Comparison of ENCODE assay signal across 22 mouse cellular contexts in the genomic region with DNA sequence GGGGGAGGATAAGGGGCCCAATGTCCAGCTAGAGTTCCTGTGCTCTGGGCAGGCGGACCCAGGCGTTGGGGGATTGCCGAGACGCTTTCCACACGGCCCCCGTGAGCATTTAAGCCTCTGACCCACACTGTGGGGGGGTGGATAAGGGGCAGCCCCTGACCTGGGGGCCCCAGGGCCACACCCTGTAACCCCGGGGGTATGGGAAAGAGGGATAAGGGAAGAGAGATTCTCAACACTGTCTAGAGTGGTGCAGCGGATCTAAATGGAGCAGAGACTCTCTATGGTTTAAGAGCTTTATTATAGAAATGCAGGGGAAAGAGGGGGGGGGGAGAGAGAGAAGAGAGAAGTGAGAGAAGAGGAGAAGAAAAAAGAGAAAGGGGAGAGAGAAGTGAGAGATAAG. TPM values are rescaled to one million over a fixed set of nuclear protein-coding genes. Genes with fewer than 3 reads are reported as not detected.
A peak's percentile ranks its signal among the peaks of the same experiment; 100 is the strongest.
DNase-seq lines count a peak whose midpoint lies in the region; ATAC-seq and TF ChIP-seq lines count a peak whose summit lies in the region.
"Had no signal": no experiment of that assay in that cellular context is flagged by ENCODE, and none has a peak within 500 bp of the region (broad histone marks: within the 10 kb centered on the region; RNA-seq: fewer than 3 reads in every experiment).

No protein-coding gene starts in this region.

- no peak for DNase-seq in embryonic facial prominence, embryonic 11.5 days (ENCODE audit: low spot score)
- no peak for DNase-seq in embryonic facial prominence, embryonic 10.5 days (ENCODE audit: low spot score)
- no peak for DNase-seq in hindbrain, postnatal 0 days (ENCODE audit: low spot score)
- no peak for DNase-seq in hindbrain, embryonic 10.5 days (ENCODE audit: low spot score)
- no peak for DNase-seq in midbrain, embryonic 11.5 days (ENCODE audit: low spot score, missing footprints)
- DNase-seq: adrenal gland, adult 8-10 months; adrenal gland, postnatal 36 days; B cell, adult 2 months; cerebellum, adult 2 months; gastrocnemius, postnatal 10 days; heart, adult 2 months had no signal

- WGBS in embryonic facial prominence, embryonic 11.5 days = 79% methylated on average over 8 of the region's 8 CpGs
- 85% methylated on average over 8 of the region's 8 CpGs for WGBS in embryonic facial prominence, embryonic 10.5 days
- 89% methylated on average over 8 of the region's 8 CpGs for WGBS in forebrain, embryonic 15.5 days
- 82% methylated on average over 8 of the region's 8 CpGs for WGBS in forebrain, embryonic 13.5 days
- WGBS in hindbrain, postnatal 0 days = 68% methylated on average over 8 of the region's 8 CpGs
- 72% methylated on average over 8 of the region's 8 CpGs for WGBS in hindbrain, embryonic 10.5 days
- WGBS in midbrain, embryonic 11.5 days = 68% methylated on average over 8 of the region's 8 CpGs
- 69% methylated on average over 8 of the region's 8 CpGs for WGBS in midbrain, embryonic 16.5 days

- 0 out of 2 replicates have a peak, but pooled peaks have one; percentile 23 for ATAC-seq in embryonic facial prominence, embryonic 11.5 days (replicated peaks; ENCODE audit: insufficient number of reproducible peaks, low FRiP score, low TSS enrichment, low read depth)
- ATAC-seq in forebrain, embryonic 15.5 days (replicated peaks) = 0 out of 2 replicates have a peak, but pooled peaks have one; percentile 26
- ATAC-seq in forebrain, embryonic 13.5 days = no peak
- ATAC-seq in hindbrain, postnatal 0 days = 0 out of 2 replicates have a peak, but pooled peaks have one; percentile 7
- peak; percentile 54; the same call in 1 of the 2 replicates for ATAC-seq in midbrain, embryonic 11.5 days (ENCODE audit: low FRiP score)
- no peak for ATAC-seq in midbrain, embryonic 16.5 days
- ATAC-seq: CD4-positive, CD25-positive, alpha-beta regulatory T cell, adult 4 months; inflammation-experienced regulatory T-cells, adult 6 months; intestine, postnatal 0 days had no signal

- no peaks in the 10 kb centered on the region for H3K9me3 ChIP-seq in embryonic facial prominence, embryonic 11.5 days (replicated peaks; ENCODE audit: control insufficient read depth, low read length)
- no peaks in the 10 kb centered on the region for H3K9me3 ChIP-seq in embryonic facial prominence, embryonic 10.5 days
- no peaks in the 10 kb centered on the region for H3K9me3 ChIP-seq in forebrain, embryonic 15.5 days
- no peaks in the 10 kb centered on the region for H3K9me3 ChIP-seq in forebrain, embryonic 13.5 days (replicated peaks)
- no peaks in the 10 kb centered on the region for H3K9me3 ChIP-seq in hindbrain, postnatal 0 days (ENCODE audit: low read length)
- H3K9me3 ChIP-seq in hindbrain, embryonic 10.5 days = no peaks in the 10 kb centered on the region
- no peaks in the 10 kb centered on the region for H3K9me3 ChIP-seq in midbrain, embryonic 11.5 days (ENCODE audit: control insufficient read depth, low read length)
- H3K9me3 ChIP-seq in midbrain, embryonic 16.5 days (replicated peaks; ENCODE audit: control insufficient read depth, low read length, poor library complexity, severe bottlenecking) = no peaks in the 10 kb centered on the region
- H3K9me3 ChIP-seq: embryonic facial prominence, embryonic 12.5 days; heart, embryonic 15.5 days; hindbrain, embryonic 13.5 days had no signal

- TF ChIP-seq CTCF in hindbrain, postnatal 0 days (IDR thresholded peaks at IDR 0.05; ENCODE audit: low read depth) = no peak

- H3K36me3 ChIP-seq in embryonic facial prominence, embryonic 11.5 days (replicated peaks; ENCODE audit: control insufficient read depth, insufficient read depth, low read depth, low read length) = no peaks in the 10 kb centered on the region
- H3K36me3 ChIP-seq in embryonic facial prominence, embryonic 10.5 days (replicated peaks) = peaks cover 1% of the 10 kb centered on the region
- H3K36me3 ChIP-seq in forebrain, embryonic 15.5 days = no peaks in the 10 kb centered on the region
- no peaks in the 10 kb centered on the region for H3K36me3 ChIP-seq in forebrain, embryonic 13.5 days (ENCODE audit: poor library complexity, severe bottlenecking)
- H3K36me3 ChIP-seq in hindbrain, postnatal 0 days (ENCODE audit: insufficient read depth, low read length) = no peaks in the 10 kb centered on the region
- no peaks in the 10 kb centered on the region for H3K36me3 ChIP-seq in hindbrain, embryonic 10.5 days
- no peaks in the 10 kb centered on the region for H3K36me3 ChIP-seq in midbrain, embryonic 11.5 days (ENCODE audit: control insufficient read depth, insufficient read depth, low read length)
- no peaks in the 10 kb centered on the region for H3K36me3 ChIP-seq in midbrain, embryonic 16.5 days (ENCODE audit: control insufficient read depth, insufficient read depth, low read length)
- H3K36me3 ChIP-seq: embryonic facial prominence, embryonic 12.5 days; G1E; heart, embryonic 15.5 days; hindbrain, embryonic 13.5 days had no signal

- no peak overlapping the region for H3K9ac ChIP-seq in embryonic facial prominence, embryonic 11.5 days (replicated peaks; ENCODE audit: low read length)
- H3K9ac ChIP-seq in forebrain, embryonic 15.5 days (replicated peaks) = no peak overlapping the region
- H3K9ac ChIP-seq in forebrain, embryonic 13.5 days = no peak overlapping the region
- H3K9ac ChIP-seq in hindbrain, postnatal 0 days (replicated peaks; ENCODE audit: low read length) = no peak overlapping the region
- H3K9ac ChIP-seq in midbrain, embryonic 11.5 days (ENCODE audit: low read length) = no peak overlapping the region
- no peak overlapping the region for H3K9ac ChIP-seq in midbrain, embryonic 16.5 days (ENCODE audit: low read depth, low read length)
- H3K9ac ChIP-seq: embryonic facial prominence, embryonic 12.5 days; heart, embryonic 15.5 days; hindbrain, embryonic 13.5 days had no signal

- no peak overlapping the region for H3K4me3 ChIP-seq in embryonic facial prominence, embryonic 11.5 days (ENCODE audit: low read depth, low read length)
- H3K4me3 ChIP-seq in embryonic facial prominence, embryonic 10.5 days = no peak overlapping the region
- H3K4me3 ChIP-seq in forebrain, embryonic 15.5 days = no peak overlapping the region
- no peak overlapping the region for H3K4me3 ChIP-seq in forebrain, embryonic 13.5 days
- no peak overlapping the region for H3K4me3 ChIP-seq in hindbrain, postnatal 0 days (ENCODE audit: low read length)
- H3K4me3 ChIP-seq in hindbrain, embryonic 10.5 days = no peak overlapping the region
- no peak overlapping the region for H3K4me3 ChIP-seq in midbrain, embryonic 11.5 days (ENCODE audit: low read depth, low read length)
- no peak overlapping the region for H3K4me3 ChIP-seq in midbrain, embryonic 16.5 days (ENCODE audit: low read depth, low read length)
- H3K4me3 ChIP-seq: embryonic facial prominence, embryonic 12.5 days; heart, adult 2 months; heart, embryonic 15.5 days; hindbrain, embryonic 13.5 days had no signal

- H3K27me3 ChIP-seq in embryonic facial prominence, embryonic 11.5 days (ENCODE audit: control insufficient read depth, insufficient read depth, low read length) = no peaks in the 10 kb centered on the region
- H3K27me3 ChIP-seq in embryonic facial prominence, embryonic 10.5 days (replicated peaks; ENCODE audit: low read depth, poor library complexity, severe bottlenecking) = no peaks in the 10 kb centered on the region
- no peaks in the 10 kb centered on the region for H3K27me3 ChIP-seq in forebrain, embryonic 15.5 days
- no peaks in the 10 kb centered on the region for H3K27me3 ChIP-seq in forebrain, embryonic 13.5 days
- no peaks in the 10 kb centered on the region for H3K27me3 ChIP-seq in hindbrain, postnatal 0 days (ENCODE audit: insufficient read depth, low read length)
- no peaks in the 10 kb centered on the region for H3K27me3 ChIP-seq in hindbrain, embryonic 10.5 days (ENCODE audit: insufficient read depth, poor library complexity, severe bottlenecking)
- H3K27me3 ChIP-seq in midbrain, embryonic 11.5 days (ENCODE audit: control insufficient read depth, insufficient read depth, low read length) = no peaks in the 10 kb centered on the region
- H3K27me3 ChIP-seq in midbrain, embryonic 16.5 days (ENCODE audit: control insufficient read depth, insufficient read depth, low read depth, low read length) = no peaks in the 10 kb centered on the region
- H3K27me3 ChIP-seq: embryonic facial prominence, embryonic 12.5 days; heart, embryonic 15.5 days; hindbrain, embryonic 13.5 days had no signal

- no peak overlapping the region for H3K4me2 ChIP-seq in embryonic facial prominence, embryonic 11.5 days (ENCODE audit: low read depth, low read length)
- no peak overlapping the region for H3K4me2 ChIP-seq in forebrain, embryonic 15.5 days (replicated peaks)
- no peak overlapping the region for H3K4me2 ChIP-seq in forebrain, embryonic 13.5 days
- no peak overlapping the region for H3K4me2 ChIP-seq in hindbrain, postnatal 0 days (ENCODE audit: low read depth, low read length)
- no peak overlapping the region for H3K4me2 ChIP-seq in midbrain, embryonic 11.5 days
- H3K4me2 ChIP-seq in midbrain, embryonic 16.5 days (ENCODE audit: low read length) = no peak overlapping the region
- H3K4me2 ChIP-seq: embryonic facial prominence, embryonic 12.5 days; heart, embryonic 11.5 days; heart, embryonic 15.5 days; hindbrain, embryonic 13.5 days had no signal

- no peaks in the 10 kb centered on the region for H3K4me1 ChIP-seq in embryonic facial prominence, embryonic 11.5 days (ENCODE audit: control insufficient read depth, insufficient read depth, low read length)
- peaks cover 7% of the 10 kb centered on the region for H3K4me1 ChIP-seq in embryonic facial prominence, embryonic 10.5 days
- H3K4me1 ChIP-seq in forebrain, embryonic 15.5 days = peaks cover 5% of the 10 kb centered on the region; the same call in 1 of the 2 replicates
- peaks cover 9% of the 10 kb centered on the region; the same call in 1 of the 2 replicates for H3K4me1 ChIP-seq in forebrain, embryonic 13.5 days
- no peaks in the 10 kb centered on the region for H3K4me1 ChIP-seq in hindbrain, postnatal 0 days (ENCODE audit: insufficient read depth, low read length)
- H3K4me1 ChIP-seq in hindbrain, embryonic 10.5 days (replicated peaks) = peaks cover 22% of the 10 kb centered on the region
- peaks cover 8% of the 10 kb centered on the region for H3K4me1 ChIP-seq in midbrain, embryonic 11.5 days (ENCODE audit: control insufficient read depth, insufficient read depth, low read length)
- H3K4me1 ChIP-seq in midbrain, embryonic 16.5 days (ENCODE audit: control insufficient read depth, insufficient read depth, low read length) = no peaks in the 10 kb centered on the region
- H3K4me1 ChIP-seq: embryonic facial prominence, embryonic 12.5 days; heart, embryonic 15.5 days; hindbrain, embryonic 13.5 days had no signal

- H3K27ac ChIP-seq in embryonic facial prominence, embryonic 11.5 days (replicated peaks; ENCODE audit: low read depth, low read length) = no peak overlapping the region
- H3K27ac ChIP-seq in embryonic facial prominence, embryonic 10.5 days (replicated peaks) = no peak overlapping the region; the same call in 1 of the 2 replicates
- no peak overlapping the region for H3K27ac ChIP-seq in forebrain, embryonic 15.5 days (replicated peaks)
- no peak overlapping the region for H3K27ac ChIP-seq in forebrain, embryonic 13.5 days
- no peak overlapping the region for H3K27ac ChIP-seq in hindbrain, postnatal 0 days
- no peak overlapping the region for H3K27ac ChIP-seq in hindbrain, embryonic 10.5 days
- H3K27ac ChIP-seq in midbrain, embryonic 11.5 days (ENCODE audit: low read depth, low read length) = no peak overlapping the region
- H3K27ac ChIP-seq in midbrain, embryonic 16.5 days (ENCODE audit: low read length) = no peak overlapping the region
- H3K27ac ChIP-seq: embryonic facial prominence, embryonic 12.5 days; heart, adult 2 months; heart, embryonic 15.5 days; hindbrain, embryonic 13.5 days had no signal

RNA-seq across cellular contexts. Expression of gene D16Ertd472e, which starts 42.0 kb away (rescaled TPM):
- 19.3 and 21.2 TPM in 2 replicates for polyA plus RNA-seq in embryonic facial prominence, embryonic 11.5 days (2014; fragmentation: Nextera tagmentation; extraction: Ambion mirVana)
- 24.8 and 28.3 TPM in 2 replicates for polyA plus RNA-seq in embryonic facial prominence, embryonic 10.5 days (2016; fragmentation: Nextera tagmentation; extraction: Ambion mirVana)
- polyA plus RNA-seq in forebrain, embryonic 15.5 days (2015; fragmentation: Nextera tagmentation; extraction: Ambion mirVana) = 11.3 and 12.8 TPM in 2 replicates
- 12.9 and 13.4 TPM in 2 replicates for polyA plus RNA-seq in forebrain, embryonic 13.5 days (2015; fragmentation: Nextera tagmentation; extraction: Ambion mirVana)
- 5.1 and 6.3 TPM in 2 replicates for total RNA-seq in hindbrain, postnatal 0 days (2014; rRNA removed)
- polyA plus RNA-seq in hindbrain, postnatal 0 days (2015; fragmentation: Nextera tagmentation; extraction: Ambion mirVana) = 6.1 and 6.8 TPM in 2 replicates
- polyA plus RNA-seq in hindbrain, embryonic 10.5 days (2016; fragmentation: Nextera tagmentation; extraction: Ambion mirVana) = 15.0 and 20.6 TPM in 2 replicates
- 17.7 and 19.8 TPM in 2 replicates for polyA plus RNA-seq in midbrain, embryonic 11.5 days (2014; fragmentation: Nextera tagmentation; extraction: Ambion mirVana)
- polyA plus RNA-seq in midbrain, embryonic 16.5 days (2015; fragmentation: Nextera tagmentation; extraction: Ambion mirVana) = 6.5 and 8.4 TPM in 2 replicates
- total RNA-seq: G1E had no signal
- polyA plus RNA-seq: G1E had no signal

Comparison
In these comparisons a context has a peak if more than half of its experiments do, and no peak if none do; other contexts are left out.
1. ATAC-seq: peak in embryonic facial prominence, embryonic 11.5 days (single experiment), forebrain, embryonic 15.5 days (single experiment), hindbrain, postnatal 0 days (single experiment) and midbrain, embryonic 11.5 days (single experiment); none in forebrain, embryonic 13.5 days (single experiment) and midbrain, embryonic 16.5 days (single experiment).